Mouse (Mus musculus) midbrain, embryonic 15.5 days (tissue): ENCODE data around the gene Dnajb4. TPM values are rescaled to one million over a fixed set of nuclear protein-coding genes. Genes with fewer than 3 reads are reported as not detected.

Source experiments
- ATAC-seq: fragments of 200-750 bp; cut with Nextera tagmentation; replicated peaks from 2 replicates; pipeline ENCODE4 v1.8.0; 2017; ENCODE audit warnings: moderate TSS enrichment
- H3K27ac ChIP-seq: fragments of 300-500 bp; sonication (generic); 2 replicates; pipeline ENCODE4 v1.5.1; 2015; ENCODE audit warnings: mild to moderate bottlenecking, inconsistent platforms
- H3K27me3 ChIP-seq: fragments of 300-500 bp; sonication (generic); replicated peaks from 2 replicates; pipeline ENCODE4 v1.6.1; 2015; ENCODE audit warnings: inconsistent platforms
- H3K36me3 ChIP-seq: fragments of 300-500 bp; sonication (generic); replicated peaks from 2 replicates; pipeline ENCODE4 v1.6.1; 2015; ENCODE audit warnings: inconsistent platforms
- H3K4me1 ChIP-seq: fragments of 300-500 bp; sonication (generic); 2 replicates; pipeline ENCODE4 v1.6.1; 2015; ENCODE audit warnings: inconsistent platforms
- H3K4me2 ChIP-seq: fragments of 300-500 bp; sonication (generic); 2 replicates; pipeline ENCODE4 v1.6.1; 2015; ENCODE audit warnings: inconsistent platforms, mild to moderate bottlenecking, moderate library complexity
- H3K4me3 ChIP-seq: fragments of 300-500 bp; sonication (generic); 2 replicates; pipeline ENCODE4 v1.5.1; 2015; ENCODE audit warnings: mild to moderate bottlenecking, inconsistent platforms
- H3K9ac ChIP-seq: fragments of 300-500 bp; sonication (generic); 2 replicates; pipeline ENCODE4 v1.6.1; 2015; ENCODE audit warnings: mild to moderate bottlenecking, inconsistent platforms
- H3K9me3 ChIP-seq: fragments of 300-500 bp; sonication (generic); 2 replicates; pipeline ENCODE4 v1.6.1; 2016; ENCODE audit warnings: inconsistent platforms
- WGBS: fragments of 180-500 bp; shearing (Covaris S2); methylation state at CpG from one replicate; pipeline ENCODE4 v1.1.7; 2015; ENCODE audit warnings: mixed read lengths; 5-methylcytosine and 5-hydroxymethylcytosine counted together
- polyA plus RNA-seq: library from polyadenylated mRNA; unstranded; fragments of >200 nt; fragmentation: Nextera tagmentation; extraction: Ambion mirVana; gene quantifications from 2 replicates; pipeline ENCODE4 v1.2.1, GENCODE M21; 2015

Gene Dnajb4
- polyA plus RNA-seq, 1 experiment from 2014 or later: 41.0 TPM

DNA sequence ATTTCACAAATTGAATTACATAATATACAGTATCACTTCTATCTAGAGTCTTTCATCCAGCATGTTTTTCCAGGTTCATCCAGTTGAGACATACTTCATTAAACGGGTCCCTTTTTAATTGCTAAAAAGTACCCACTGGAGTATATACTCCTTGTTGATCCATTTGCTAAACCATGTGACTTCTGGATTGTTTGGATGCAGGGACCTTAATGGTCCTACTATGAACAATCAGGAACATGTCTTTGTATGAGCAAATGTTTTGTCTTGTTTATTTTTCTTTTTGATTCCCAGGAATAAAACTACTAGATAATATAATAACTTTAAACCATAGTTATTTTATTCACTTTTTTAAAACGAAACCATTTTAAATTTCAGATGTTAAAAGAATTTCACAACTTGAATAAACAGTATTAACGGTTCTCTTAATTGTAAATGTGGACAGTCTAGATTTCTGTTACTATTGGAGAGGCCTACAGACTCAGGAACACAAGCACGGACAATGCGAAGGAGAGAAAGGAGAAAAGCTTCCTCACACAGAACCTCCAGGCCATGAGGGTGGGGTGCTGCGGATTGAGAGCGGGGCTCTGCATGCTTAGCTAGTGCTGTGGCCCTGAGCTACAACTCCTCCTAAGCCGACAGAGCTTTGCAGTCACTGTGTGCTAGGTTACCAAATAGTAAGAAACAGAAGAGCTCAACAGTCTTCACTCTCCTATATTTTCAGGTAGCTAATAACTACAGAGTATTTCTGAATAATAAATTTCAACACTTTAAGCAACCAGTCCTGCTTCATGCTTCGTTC, 19.2 kb downstream of the Dnajb4 start:
- Histone ChIP-seq H3K27me3 (no peaks in the 10 kb centered on the region), H3K4me3 (no peak overlapping the region), H3K36me3 (no peaks in the 10 kb centered on the region), H3K9me3 (no peaks in the 10 kb centered on the region), H3K4me1 (peaks cover 13% of the 10 kb centered on the region), H3K27ac (no peak overlapping the region), H3K9ac (no peak overlapping the region), H3K4me2 (peak overlapping the region; percentile 29)
- ATAC-seq: no peak
- 78% methylated on average over 9 of the region's 9 CpGs for WGBS

DNA sequence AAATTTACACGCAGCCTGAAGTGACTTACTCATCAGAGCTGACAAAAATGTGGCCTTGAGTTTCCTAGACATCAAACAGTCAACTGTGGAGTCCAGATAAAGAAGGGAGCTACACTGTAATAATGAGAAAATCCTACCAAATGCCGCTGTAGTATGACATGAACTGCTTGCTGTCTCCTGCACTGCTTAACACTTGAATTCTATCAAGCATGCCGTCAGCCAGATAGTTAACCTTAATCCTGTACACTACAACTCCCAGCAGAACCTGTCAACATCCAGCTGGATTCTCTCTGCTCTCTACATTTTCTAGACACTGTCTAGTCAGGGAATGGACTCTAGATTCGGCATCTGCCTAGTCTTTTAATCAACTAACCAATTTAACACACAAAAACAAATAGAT, 20.8 kb downstream of the Dnajb4 start:
- no peak overlapping the region for H3K9ac ChIP-seq
- no peaks in the 10 kb centered on the region for H3K27me3 ChIP-seq
- H3K4me2 ChIP-seq: no peak overlapping the region
- 0 out of 2 replicates have a peak, but pooled peaks cover 4% of the 10 kb centered on the region for H3K36me3 ChIP-seq
- peaks cover 13% of the 10 kb centered on the region for H3K4me1 ChIP-seq
- H3K27ac ChIP-seq: no peak overlapping the region
- H3K9me3 ChIP-seq: no peaks in the 10 kb centered on the region
- 71% methylated on average over 4 of the region's 4 CpGs for WGBS
- ATAC-seq: no peak
- no peak overlapping the region for H3K4me3 ChIP-seq

- Histone ChIP-seq H3K9ac (no peak overlapping the region), H3K27me3 (no peaks in the 10 kb centered on the region), H3K36me3 (0 out of 2 replicates have a peak, but pooled peaks cover 4% of the 10 kb centered on the region), H3K9me3 (no peaks in the 10 kb centered on the region), H3K4me2 (no peak overlapping the region), H3K4me3 (no peak overlapping the region), H3K4me1 (peaks cover 2% of the 10 kb centered on the region), H3K27ac (no peak overlapping the region)
- no peak for ATAC-seq
- 94% methylated on average over 6 of the region's 6 CpGs for WGBS
Measured at GRCm38 (mm10) chr3:152186106-152186505, 24.0 kb downstream of the Dnajb4 start.

DNA sequence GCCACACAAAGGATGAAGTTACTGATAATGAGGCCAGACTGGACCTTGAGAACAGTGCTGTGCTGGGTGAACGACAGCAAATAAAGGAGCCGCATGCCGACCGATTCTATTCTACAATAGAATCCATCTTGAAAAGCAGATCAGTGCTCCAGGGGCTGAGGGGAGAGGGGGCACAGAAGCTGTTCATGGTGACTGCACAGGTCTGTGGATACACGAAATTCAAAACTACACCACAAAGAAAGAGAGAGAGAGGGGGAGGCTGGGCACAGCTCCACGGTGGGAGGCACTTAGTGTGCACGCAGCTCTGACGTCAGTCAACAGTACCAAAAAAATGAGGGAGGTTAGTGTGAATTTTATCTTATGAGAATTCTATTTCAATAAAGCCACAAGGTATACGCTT, 26.6 kb downstream of the Dnajb4 start:
- H3K27me3 ChIP-seq: no peaks in the 10 kb centered on the region
- H3K9ac ChIP-seq: no peak overlapping the region
- no peak overlapping the region for H3K4me3 ChIP-seq
- 0 out of 2 replicates have a peak, but pooled peaks cover 4% of the 10 kb centered on the region for H3K36me3 ChIP-seq
- 53% methylated on average over 9 of the region's 9 CpGs for WGBS
- H3K4me1 ChIP-seq: no peaks in the 10 kb centered on the region
- no peak overlapping the region for H3K4me2 ChIP-seq
- no peak for ATAC-seq
- no peaks in the 10 kb centered on the region for H3K9me3 ChIP-seq
- H3K27ac ChIP-seq: no peak overlapping the region

DNA sequence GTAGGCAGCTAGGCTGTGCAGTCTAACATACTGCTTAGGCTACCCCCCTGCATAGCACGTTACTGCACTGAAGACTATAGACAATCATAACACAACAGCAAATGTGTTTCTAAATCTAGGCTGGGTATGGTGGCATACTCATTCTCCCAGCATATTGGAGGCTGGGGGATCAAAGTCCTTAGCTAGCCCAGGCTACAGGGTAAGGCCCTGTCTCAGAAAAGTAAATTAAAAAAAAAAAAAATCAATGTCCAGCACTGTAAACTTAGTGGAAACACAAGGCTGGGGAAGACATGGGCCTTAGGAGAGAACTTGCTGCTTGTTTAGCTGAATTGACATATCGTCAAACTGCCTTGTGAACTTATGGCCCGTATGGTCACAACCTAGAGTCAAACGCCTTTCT, 29.5 kb downstream of the Dnajb4 start:
- 0 out of 2 replicates have a peak, but pooled peaks cover 4% of the 10 kb centered on the region for H3K36me3 ChIP-seq
- H3K4me1 ChIP-seq: no peaks in the 10 kb centered on the region
- no peak overlapping the region for H3K9ac ChIP-seq
- no peak for ATAC-seq
- no peak overlapping the region for H3K27ac ChIP-seq
- no peaks in the 10 kb centered on the region for H3K27me3 ChIP-seq
- no peaks in the 10 kb centered on the region for H3K9me3 ChIP-seq
- no peak overlapping the region for H3K4me3 ChIP-seq
- WGBS: 96% methylated on average over 4 of the region's 4 CpGs
- H3K4me2 ChIP-seq: no peak overlapping the region

DNA sequence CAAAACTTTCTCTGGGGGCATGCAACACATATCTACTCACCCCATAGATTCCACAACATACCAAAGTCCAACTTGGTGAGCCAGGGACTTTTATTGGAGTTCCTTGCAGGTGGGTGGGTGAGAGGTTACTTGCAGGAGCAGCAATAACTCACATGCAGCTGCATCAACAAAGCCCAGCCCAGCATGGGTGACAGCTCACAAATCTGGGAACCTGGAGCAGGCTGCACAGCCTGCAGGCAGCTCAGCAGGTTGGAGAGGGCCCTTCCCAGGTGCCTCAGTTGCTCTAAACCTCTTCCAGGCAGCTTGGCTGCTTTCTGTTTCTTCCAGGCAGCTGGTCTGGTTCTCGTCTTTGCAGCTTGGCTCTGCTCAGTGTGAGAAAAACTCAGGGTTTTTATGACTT, 30.8 kb downstream of the Dnajb4 start:
- no peaks in the 10 kb centered on the region for H3K36me3 ChIP-seq
- no peak overlapping the region for H3K4me2 ChIP-seq
- ATAC-seq: no peak
- WGBS: 60% methylated on average over 1 of the region's 1 CpGs
- no peaks in the 10 kb centered on the region for H3K9me3 ChIP-seq
- H3K27me3 ChIP-seq: no peaks in the 10 kb centered on the region
- no peak overlapping the region for H3K9ac ChIP-seq
- no peaks in the 10 kb centered on the region for H3K4me1 ChIP-seq
- no peak overlapping the region for H3K4me3 ChIP-seq
- no peak overlapping the region for H3K27ac ChIP-seq

GRCm38 (mm10) chr3:152178816-152179215, 31.3 kb downstream of the Dnajb4 start:
- no peak for ATAC-seq
- 92% methylated on average over 4 of the region's 4 CpGs for WGBS
- no peaks in the 10 kb centered on the region for H3K9me3 ChIP-seq
- H3K27ac ChIP-seq: no peak overlapping the region
- H3K9ac ChIP-seq: no peak overlapping the region
- no peaks in the 10 kb centered on the region for H3K4me1 ChIP-seq
- no peak overlapping the region for H3K4me2 ChIP-seq
- H3K27me3 ChIP-seq: no peaks in the 10 kb centered on the region
- H3K4me3 ChIP-seq: no peak overlapping the region
- H3K36me3 ChIP-seq: no peaks in the 10 kb centered on the region

DNA sequence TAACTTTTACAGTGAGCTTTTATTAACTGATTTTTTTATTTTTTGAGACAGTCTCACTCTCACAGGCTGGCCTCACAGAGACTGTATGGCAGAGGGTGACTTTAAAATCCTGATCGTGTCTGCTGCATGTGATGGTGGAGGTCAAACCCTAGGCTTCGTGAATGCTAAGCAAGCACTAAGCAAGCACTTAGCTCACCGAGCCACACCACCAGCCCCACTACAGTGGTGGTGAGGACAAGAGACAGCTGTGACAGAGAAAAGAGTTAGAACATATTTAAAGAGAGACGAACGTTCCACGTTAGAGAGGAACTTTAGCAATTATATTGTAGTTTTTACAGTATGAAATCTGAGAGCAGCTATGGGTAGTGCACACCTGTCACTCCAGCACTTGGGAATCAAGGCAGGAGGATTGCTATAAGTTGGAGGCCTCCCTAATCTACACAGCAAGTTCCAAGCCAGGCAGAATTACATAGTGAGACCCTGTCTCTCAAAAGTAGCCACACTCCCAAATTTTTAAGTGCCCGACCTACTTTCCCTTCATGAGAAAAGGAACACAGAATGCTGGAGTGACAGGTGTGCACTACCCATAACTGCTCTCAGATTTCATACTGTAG, 37.7 kb downstream of the Dnajb4 start:
- H3K27ac ChIP-seq: no peak overlapping the region
- H3K4me3 ChIP-seq: no peak overlapping the region
- no peak overlapping the region for H3K9ac ChIP-seq
- H3K9me3 ChIP-seq: no peaks in the 10 kb centered on the region
- H3K36me3 ChIP-seq: no peaks in the 10 kb centered on the region
- WGBS: 88% methylated on average over 7 of the region's 7 CpGs
- H3K27me3 ChIP-seq: no peaks in the 10 kb centered on the region
- H3K4me2 ChIP-seq: no peak overlapping the region
- ATAC-seq: no peak
- no peaks in the 10 kb centered on the region for H3K4me1 ChIP-seq

DNA sequence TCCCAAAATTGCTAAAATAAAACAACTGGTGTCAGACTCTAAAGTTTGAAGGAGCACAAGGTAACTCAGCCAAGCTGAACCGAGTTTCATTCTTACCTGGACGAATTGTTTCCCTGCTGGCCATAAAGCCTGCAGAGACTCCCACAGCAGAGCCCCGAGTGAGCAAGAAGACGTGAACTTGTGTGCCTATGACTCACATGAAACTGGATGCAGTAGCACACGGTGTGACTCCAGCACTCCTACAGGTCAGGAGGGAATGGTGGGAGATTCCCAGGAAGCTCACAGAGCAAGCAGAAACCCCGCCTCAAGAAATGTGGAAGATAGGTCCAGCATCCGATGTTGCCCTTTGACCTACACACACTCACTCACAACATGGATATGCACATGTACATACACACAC, 38.2 kb downstream of the Dnajb4 start:
- Histone ChIP-seq H3K4me3 (no peak overlapping the region), H3K36me3 (no peaks in the 10 kb centered on the region), H3K4me2 (no peak overlapping the region), H3K9ac (no peak overlapping the region), H3K9me3 (no peaks in the 10 kb centered on the region), H3K27ac (no peak overlapping the region), H3K4me1 (peaks cover 5% of the 10 kb centered on the region), H3K27me3 (no peaks in the 10 kb centered on the region)
- ATAC-seq: no peak
- WGBS: 76% methylated on average over 7 of the region's 7 CpGs

DNA sequence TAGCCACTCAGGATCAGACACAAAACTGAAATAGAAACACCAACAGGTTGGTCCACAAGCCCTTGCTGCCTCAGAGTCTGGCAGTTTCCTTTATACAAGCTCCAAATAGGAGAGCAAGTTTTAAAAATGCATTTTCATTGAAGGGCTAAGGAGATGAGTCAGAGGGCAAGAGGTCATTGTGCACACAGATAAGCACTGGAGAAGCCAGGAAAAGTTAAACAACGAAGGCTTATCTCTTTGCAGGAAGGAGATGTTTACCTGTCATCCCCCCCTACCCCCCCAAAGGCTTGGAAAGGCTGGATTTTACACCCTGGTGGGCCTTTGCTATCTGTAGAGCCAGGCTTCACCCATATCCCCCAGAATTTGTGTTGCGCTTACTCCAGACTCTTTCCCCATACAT, 38.9 kb downstream of the Dnajb4 start:
- Histone ChIP-seq H3K4me3 (no peak overlapping the region), H3K4me2 (no peak overlapping the region), H3K9ac (no peak overlapping the region), H3K4me1 (peaks cover 9% of the 10 kb centered on the region), H3K36me3 (no peaks in the 10 kb centered on the region), H3K9me3 (no peaks in the 10 kb centered on the region), H3K27ac (no peak overlapping the region), H3K27me3 (no peaks in the 10 kb centered on the region)
- WGBS: 77% methylated on average over 2 of the region's 2 CpGs
- ATAC-seq: no peak

DNA sequence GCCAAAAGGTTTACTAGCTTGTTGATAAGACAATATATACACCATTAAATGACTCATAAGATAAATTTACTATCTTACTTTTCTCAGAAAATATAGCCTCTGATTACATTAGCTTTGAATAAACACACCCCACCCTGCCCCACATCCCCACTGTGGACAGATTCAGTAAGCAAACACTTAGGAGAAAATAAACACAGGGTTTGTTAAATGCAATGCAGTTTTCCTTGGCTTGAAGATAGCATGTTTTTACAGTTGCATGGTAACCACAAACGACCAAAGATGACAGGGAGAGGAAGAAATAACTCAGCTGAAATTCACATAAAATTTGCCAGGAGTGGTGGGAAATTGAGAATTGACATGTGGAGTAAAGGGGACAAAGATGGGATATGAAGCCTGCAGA, 39.7 kb downstream of the Dnajb4 start:
- 54% methylated on average over 1 of the region's 1 CpGs for WGBS
- Histone ChIP-seq H3K4me2 (no peak overlapping the region), H3K4me3 (no peak overlapping the region), H3K27ac (no peak overlapping the region), H3K9me3 (no peaks in the 10 kb centered on the region), H3K4me1 (peaks cover 16% of the 10 kb centered on the region), H3K36me3 (no peaks in the 10 kb centered on the region), H3K27me3 (no peaks in the 10 kb centered on the region), H3K9ac (no peak overlapping the region)
- no peak for ATAC-seq

GRCm38 (mm10) chr3:152168007-152168406, 42.1 kb downstream of the Dnajb4 start:
- H3K4me3 ChIP-seq: no peak overlapping the region
- no peak overlapping the region for H3K27ac ChIP-seq
- no peaks in the 10 kb centered on the region for H3K36me3 ChIP-seq
- ATAC-seq: no peak
- no peaks in the 10 kb centered on the region for H3K9me3 ChIP-seq
- 94% methylated on average over 10 of the region's 10 CpGs for WGBS
- no peaks in the 10 kb centered on the region; the same call in 1 of the 2 replicates for H3K27me3 ChIP-seq
- no peak overlapping the region for H3K4me2 ChIP-seq
- no peak overlapping the region for H3K9ac ChIP-seq
- H3K4me1 ChIP-seq: peaks cover 21% of the 10 kb centered on the region
